Mouse (Mus musculus) 3134 (cell line): ENCODE data around the gene Gm17087.
A peak's percentile ranks its signal among the peaks of the same experiment; 100 is the strongest.

Source experiments
- DNase-seq: peaks from one replicate; pipeline ENCODE4 v3.0.0-alpha.2; 2011; ENCODE audit warnings: low spot score; ENCODE audit not compliant: insufficient read length; ENCODE audit errors: extremely low read depth

Gm17087 gene

GRCm38 (mm10) chr17:8566850-8567249 is at the start of gene Gm17087:
Gm17087 (minus strand) TSS chr17:8566950.
- no peak for DNase-seq

- DNase-seq, result no peak
Measured at GRCm38 (mm10) chr17:8613882-8614551, 47.3 kb upstream of the Gm17087 start.

- DNase-seq, result no peak
Measured at GRCm38 (mm10) chr17:8611916-8612315, 45.2 kb upstream of the Gm17087 start.

- DNase-seq, result no peak
Measured at GRCm38 (mm10) chr17:8606695-8607094, 39.9 kb upstream of the Gm17087 start.

GRCm38 (mm10) chr17:8605921-8606320 is 39.2 kb upstream of the Gm17087 start:
- DNase-seq, result no peak

- DNase-seq, result no peak
Measured at GRCm38 (mm10) chr17:8602976-8603375, 36.2 kb upstream of the Gm17087 start.

- DNase-seq, result no peak
Measured at GRCm38 (mm10) chr17:8597790-8598189, 31.0 kb upstream of the Gm17087 start.

- peak; percentile 20 for DNase-seq
Measured at GRCm38 (mm10) chr17:8592427-8593277, 25.9 kb upstream of the Gm17087 start.

- no peak for DNase-seq
Measured at GRCm38 (mm10) chr17:8581579-8581978, 14.8 kb upstream of the Gm17087 start.

GRCm38 (mm10) chr17:8580360-8580759 is 13.6 kb upstream of the Gm17087 start:
- no peak for DNase-seq

DNA sequence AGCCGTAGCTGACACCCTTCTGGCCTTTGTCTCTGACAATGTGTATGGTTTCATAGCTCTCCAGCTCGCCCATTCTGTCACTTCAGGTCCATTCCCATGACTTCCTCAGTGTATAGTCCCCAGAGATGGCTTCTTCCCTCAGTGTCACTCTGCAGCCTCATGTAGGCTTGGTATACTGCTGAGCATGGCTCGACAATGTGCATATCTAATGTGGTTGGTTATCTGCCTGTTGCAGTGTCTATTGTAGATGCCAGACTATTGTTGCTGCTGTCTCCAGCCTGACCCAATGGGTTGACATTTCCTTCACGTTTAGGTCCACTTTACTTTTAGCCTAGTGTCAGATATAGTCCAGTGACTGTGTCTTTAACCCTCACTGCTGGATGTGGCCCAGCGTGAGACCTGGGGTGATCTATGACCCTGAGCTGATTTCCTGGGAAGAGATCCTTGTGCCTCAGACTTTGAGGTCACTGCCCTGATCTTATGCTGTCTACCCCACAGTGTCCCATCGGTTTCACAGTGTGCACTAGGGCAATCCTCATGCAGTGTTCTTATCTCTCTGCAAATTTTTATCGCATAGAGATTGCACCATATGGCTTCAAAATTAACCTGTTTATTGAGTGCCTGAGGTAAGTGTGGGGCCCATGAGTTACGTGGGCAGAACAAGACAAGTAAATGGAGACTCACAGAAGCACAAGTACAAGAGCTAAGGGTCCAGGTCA is 7.0 kb upstream of the Gm17087 start:
- DNase-seq, result no peak

DNA sequence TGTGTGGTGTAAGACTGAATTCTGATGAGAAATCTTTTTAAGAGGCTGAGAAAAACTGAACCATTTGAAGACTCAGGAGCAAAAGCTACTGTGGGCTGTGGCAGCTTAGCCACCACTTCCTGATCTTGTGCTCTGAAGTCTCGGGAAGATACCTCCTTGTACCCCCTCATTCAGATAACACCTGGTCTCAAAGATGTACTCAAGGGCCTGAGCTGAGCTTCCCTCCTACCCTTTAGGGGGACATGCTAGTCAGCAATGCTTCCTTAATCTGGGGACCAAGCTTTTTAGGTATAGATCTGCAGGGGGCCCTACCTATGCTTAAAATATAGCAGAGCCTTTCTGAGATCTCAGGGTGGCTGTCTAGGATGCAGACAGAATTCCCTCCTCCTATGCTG is 3.9 kb downstream of the Gm17087 start:
- no peak for DNase-seq

DNA sequence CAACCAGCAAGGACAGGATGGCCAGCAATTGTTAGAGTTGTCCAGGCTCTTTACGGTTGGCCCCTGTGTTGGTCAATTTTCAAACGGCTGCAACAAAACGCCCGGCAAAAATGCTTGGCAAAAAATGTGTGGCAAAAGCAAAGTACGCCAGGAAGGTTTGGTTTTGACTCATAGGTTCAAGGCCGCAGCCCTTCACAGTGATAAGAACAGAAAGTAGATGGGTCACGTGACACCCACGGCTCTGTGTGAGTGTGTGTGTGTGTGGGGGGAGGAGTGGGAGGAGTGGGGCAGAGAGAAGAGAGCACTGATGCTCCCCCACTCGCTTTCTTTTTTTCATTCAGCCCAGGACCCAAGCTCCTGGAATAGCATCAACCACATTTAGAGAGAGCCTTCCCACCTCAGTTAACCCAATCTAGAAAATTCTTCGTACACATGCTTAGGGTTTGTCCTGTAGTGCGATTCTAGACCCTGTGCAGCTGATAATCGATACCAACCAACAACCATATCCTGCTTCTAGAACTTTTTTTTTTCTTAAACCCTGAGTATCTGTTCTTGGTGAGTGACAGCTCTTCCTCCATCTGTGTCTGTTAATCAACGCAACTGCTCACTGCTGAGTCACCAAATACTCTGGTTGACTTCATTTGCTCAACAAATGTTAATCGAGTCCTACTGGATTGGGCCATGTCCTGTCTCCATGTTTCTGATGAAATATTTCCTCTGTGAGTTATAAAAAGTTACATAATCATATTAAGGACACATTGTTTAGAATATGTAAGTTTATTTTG is 4.5 kb downstream of the Gm17087 start:
- no peak for DNase-seq

DNA sequence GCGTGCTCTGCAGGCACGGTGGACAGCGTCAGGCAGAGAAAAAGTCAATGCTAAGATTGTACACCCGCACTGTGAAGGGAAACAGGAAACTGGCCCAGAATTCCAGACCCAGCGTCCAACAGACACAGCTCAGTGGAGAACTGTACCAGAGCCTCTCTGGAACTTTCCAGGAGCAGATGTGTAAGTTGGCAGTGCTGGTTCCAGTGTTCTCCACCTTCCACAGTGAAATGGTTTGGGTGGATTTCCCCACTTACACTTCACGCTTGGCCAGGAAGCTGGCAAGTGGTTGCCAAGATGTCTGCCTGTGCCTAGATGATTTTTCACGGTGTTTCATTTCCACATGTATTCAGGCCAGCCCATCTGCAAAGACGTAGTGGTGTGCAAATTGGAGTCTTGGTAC is 8.8 kb downstream of the Gm17087 start:
- DNase-seq, result no peak

DNA sequence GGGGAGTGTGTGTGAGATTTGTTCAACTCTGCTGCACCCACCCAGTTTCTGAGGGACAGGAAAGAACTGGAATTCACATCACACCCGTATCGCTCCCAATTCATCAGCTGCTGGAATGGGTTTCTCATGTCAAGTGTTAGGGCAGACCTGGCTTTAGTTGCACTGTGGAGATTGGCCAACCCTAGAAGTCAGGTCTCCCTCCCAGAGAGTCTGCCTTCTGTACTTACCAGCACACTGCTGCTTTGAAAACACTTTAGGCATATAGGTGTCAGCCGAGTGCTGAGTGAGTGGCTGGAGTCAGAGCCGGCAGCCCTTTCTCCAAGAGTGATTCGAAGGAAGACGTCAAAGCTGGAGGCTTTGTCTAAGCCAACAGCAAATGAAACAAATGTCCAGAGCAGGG is 10.5 kb downstream of the Gm17087 start:
- DNase-seq, result no peak

GRCm38 (mm10) chr17:8555785-8556184 is 11.0 kb downstream of the Gm17087 start:
- DNase-seq, result no peak

GRCm38 (mm10) chr17:8554219-8554618 is 12.5 kb downstream of the Gm17087 start:
- no peak for DNase-seq

DNA sequence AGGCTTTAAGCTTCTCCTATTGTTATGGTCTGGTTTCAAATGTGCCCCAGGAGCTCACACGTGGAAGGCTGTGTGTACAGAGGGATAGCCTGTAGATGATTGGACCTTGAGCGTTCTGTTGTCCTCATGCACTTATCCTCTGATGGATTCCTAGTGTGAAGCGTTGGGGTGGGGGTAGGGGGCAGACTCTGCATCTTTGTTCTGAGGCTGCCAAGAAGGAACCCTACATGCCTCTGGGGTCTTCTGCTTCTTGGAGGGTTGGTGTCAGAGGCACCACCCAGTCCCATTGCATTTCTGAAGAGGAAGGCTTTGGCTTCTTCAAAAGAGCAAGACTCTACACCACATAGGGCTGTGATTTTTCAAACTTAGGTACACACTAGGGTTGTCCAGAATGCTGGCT is 13.1 kb downstream of the Gm17087 start:
- no peak for DNase-seq

DNA sequence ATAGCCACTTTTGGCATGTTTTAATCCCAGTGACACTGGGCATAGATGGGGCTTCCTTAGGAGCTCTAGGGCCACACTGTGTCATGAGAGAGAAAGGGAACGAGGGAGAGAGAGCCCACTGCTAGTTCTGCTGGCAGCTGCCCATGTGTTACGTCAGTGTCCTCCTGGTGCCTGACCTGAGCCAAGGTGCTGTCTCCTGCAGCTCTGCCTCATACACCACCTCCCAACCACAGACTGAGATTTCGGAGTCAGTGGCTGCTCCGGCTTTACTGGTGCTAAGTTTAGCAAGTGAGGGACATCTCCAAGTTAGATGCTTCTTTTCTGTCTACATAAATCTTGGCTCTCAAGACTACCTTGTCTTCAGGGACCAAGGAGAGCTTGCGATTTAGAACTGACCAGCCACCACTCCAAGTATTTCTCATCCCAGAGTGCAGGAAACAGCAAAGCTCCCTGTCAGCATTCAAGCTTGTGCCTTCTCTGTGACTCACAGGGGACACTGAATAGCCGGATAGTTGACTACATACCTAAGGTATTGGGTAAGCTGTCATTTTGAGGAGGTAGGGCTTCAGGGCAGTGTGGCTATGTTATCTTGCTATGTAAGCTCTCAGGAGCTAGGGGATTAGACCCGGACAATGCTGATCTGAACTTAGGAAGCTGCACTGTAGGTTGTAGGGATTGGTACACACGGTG is 14.3 kb downstream of the Gm17087 start:
- peak; percentile 16 for DNase-seq

DNA sequence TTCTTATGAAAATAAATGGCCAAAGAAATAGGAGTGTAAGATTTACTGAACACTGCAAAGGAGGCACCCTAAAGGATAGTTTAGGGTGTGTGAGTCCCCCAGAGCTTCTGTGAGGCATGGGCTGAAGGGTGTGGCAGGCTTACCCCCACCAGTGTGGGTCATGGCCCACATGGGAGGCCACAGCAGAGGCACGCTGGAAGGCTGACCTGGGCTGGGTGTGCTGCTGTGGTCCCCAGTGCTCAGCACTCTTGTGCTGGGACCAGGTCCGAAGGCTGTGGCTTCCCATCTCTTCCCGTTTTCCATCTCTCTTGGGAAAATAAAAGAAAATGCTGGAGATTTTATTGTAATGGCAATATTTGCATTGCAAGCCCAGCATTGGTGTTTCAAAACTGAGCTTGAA is 15.1 kb downstream of the Gm17087 start:
- DNase-seq, result no peak
